Comparison of ENCODE assay signal across 7 mouse cellular contexts in the genomic region with DNA sequence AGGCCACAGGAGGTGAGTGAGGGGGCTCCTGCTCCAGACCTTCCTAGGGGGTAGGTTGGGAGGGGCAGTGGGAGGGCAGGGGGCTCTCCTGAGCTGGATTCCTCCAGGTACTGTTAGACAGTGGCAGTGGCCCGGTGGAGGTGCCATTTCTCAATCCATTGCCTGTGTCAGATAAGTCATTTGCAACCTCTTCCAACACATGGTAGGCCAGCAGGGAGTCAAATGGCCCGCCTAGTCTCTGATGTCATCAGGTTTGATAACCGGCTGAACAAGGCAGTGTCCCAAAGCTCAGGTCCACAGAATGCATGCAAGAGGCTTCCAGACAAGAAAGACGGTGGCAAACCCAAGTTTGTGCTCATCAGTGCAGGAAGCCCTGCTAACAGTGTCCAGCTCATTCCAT. TPM values are rescaled to one million over a fixed set of nuclear protein-coding genes. Genes with fewer than 3 reads are reported as not detected.
DNase-seq lines count a peak whose midpoint lies in the region; ATAC-seq lines count a peak whose summit lies in the region.

No protein-coding gene starts in this region.

- H3K4me3 ChIP-seq in neural tube, embryonic 11.5 days (ENCODE audit: low read depth, low read length) = peak overlapping the region; percentile 48
- H3K4me3 ChIP-seq in forebrain, embryonic 12.5 days (replicated peaks) = peak overlapping the region; percentile 56; the same call in 1 of the 2 replicates
- H3K4me3 ChIP-seq in liver, embryonic 11.5 days (ENCODE audit: low read depth, low read length) = peak overlapping the region; percentile 60

- H3K27ac ChIP-seq in neural tube, embryonic 11.5 days (ENCODE audit: low read depth, low read length) = no peak overlapping the region
- H3K27ac ChIP-seq in forebrain, embryonic 12.5 days = no peak overlapping the region
- H3K27ac ChIP-seq in liver, embryonic 11.5 days (ENCODE audit: low read depth, low read length) = no peak overlapping the region

- DNase-seq in neural tube, embryonic 11.5 days (ENCODE audit: low spot score) = no peak
- DNase-seq in neural tube, embryonic 10.5 days (ENCODE audit: extremely low spot score, low spot score) = no peak
- DNase-seq in liver, embryonic 11.5 days (ENCODE audit: low spot score) = no peak
- peak; percentile 24 for DNase-seq in retina, embryonic 14.5 days (ENCODE audit: low spot score)
- DNase-seq in thymus, postnatal 14 days = no peak
- DNase-seq in ovary, adult 18-20 months (ENCODE audit: low spot score) = no peak

- 0 out of 2 replicates have a peak, but pooled peaks have one; percentile 20 for ATAC-seq in neural tube, embryonic 11.5 days (ENCODE audit: insufficient read depth, low FRiP score, low TSS enrichment)
- ATAC-seq in forebrain, embryonic 12.5 days (ENCODE audit: low FRiP score) = no peak
- ATAC-seq in liver, embryonic 11.5 days (replicated peaks; ENCODE audit: low FRiP score) = peak; percentile 53; the same call in 1 of the 2 replicates

- WGBS in neural tube, embryonic 11.5 days = 10% methylated on average over 4 of the region's 4 CpGs
- WGBS in forebrain, embryonic 12.5 days = 21% methylated on average over 4 of the region's 4 CpGs
- WGBS in liver, embryonic 11.5 days = 12% methylated on average over 4 of the region's 4 CpGs

- H3K36me3 ChIP-seq in neural tube, embryonic 11.5 days (ENCODE audit: control insufficient read depth, insufficient read depth, low read length) = no peaks in the 10 kb centered on the region
- no peaks in the 10 kb centered on the region for H3K36me3 ChIP-seq in forebrain, embryonic 12.5 days (replicated peaks)
- no peaks in the 10 kb centered on the region for H3K36me3 ChIP-seq in liver, embryonic 11.5 days (ENCODE audit: control insufficient read depth, insufficient read depth, low read length)

- H3K27me3 ChIP-seq in neural tube, embryonic 11.5 days (ENCODE audit: control insufficient read depth, insufficient read depth, low read length) = peaks cover 61% of the 10 kb centered on the region
- peaks cover 69% of the 10 kb centered on the region for H3K27me3 ChIP-seq in forebrain, embryonic 12.5 days
- peaks cover 51% of the 10 kb centered on the region for H3K27me3 ChIP-seq in liver, embryonic 11.5 days (replicated peaks; ENCODE audit: control insufficient read depth, insufficient read depth, low read length)

- H3K9ac ChIP-seq in neural tube, embryonic 11.5 days (ENCODE audit: low read length) = no peak overlapping the region
- peak overlapping the region; percentile 62; the same call in 1 of the 2 replicates for H3K9ac ChIP-seq in forebrain, embryonic 12.5 days
- peak overlapping the region; percentile 65; the same call in 1 of the 2 replicates for H3K9ac ChIP-seq in liver, embryonic 11.5 days (ENCODE audit: low read depth, low read length)

- peaks cover 9% of the 10 kb centered on the region; the same call in 1 of the 2 replicates for H3K4me1 ChIP-seq in neural tube, embryonic 11.5 days (ENCODE audit: control insufficient read depth, insufficient read depth, low read length)
- peaks cover 17% of the 10 kb centered on the region for H3K4me1 ChIP-seq in forebrain, embryonic 12.5 days
- peaks cover 16% of the 10 kb centered on the region for H3K4me1 ChIP-seq in liver, embryonic 11.5 days (replicated peaks; ENCODE audit: control insufficient read depth, insufficient read depth, low read length)

- peak overlapping the region; percentile 93; the same call in 1 of the 2 replicates for H3K4me2 ChIP-seq in neural tube, embryonic 11.5 days (ENCODE audit: low read depth)
- H3K4me2 ChIP-seq in forebrain, embryonic 12.5 days = peak overlapping the region; percentile 96
- H3K4me2 ChIP-seq in liver, embryonic 11.5 days = peak overlapping the region; percentile 98

- H3K9me3 ChIP-seq in neural tube, embryonic 11.5 days (ENCODE audit: control insufficient read depth, low read length) = no peaks in the 10 kb centered on the region
- no peaks in the 10 kb centered on the region for H3K9me3 ChIP-seq in forebrain, embryonic 12.5 days
- no peaks in the 10 kb centered on the region for H3K9me3 ChIP-seq in liver, embryonic 11.5 days (ENCODE audit: control insufficient read depth, low read length)

RNA-seq across cellular contexts. Expression of gene Pak6, which starts 14.7 kb away (rescaled TPM):
- 0.78 and 1.6 TPM in 2 replicates for polyA plus RNA-seq in neural tube, embryonic 11.5 days (2014; fragmentation: Nextera tagmentation; extraction: Ambion mirVana)
- polyA plus RNA-seq in forebrain, embryonic 12.5 days (2016; fragmentation: Nextera tagmentation; extraction: Ambion mirVana) = 4.4 and 6.5 TPM in 2 replicates
- 2.2 and 2.8 TPM in 2 replicates for polyA plus RNA-seq in liver, embryonic 11.5 days (2014; fragmentation: Nextera tagmentation; extraction: Ambion mirVana)

RNA-seq across cellular contexts. Expression of gene Ankrd63, which starts 25.9 kb away (rescaled TPM):
- polyA plus RNA-seq in neural tube, embryonic 11.5 days (2014; fragmentation: Nextera tagmentation; extraction: Ambion mirVana) = not detected in 2 replicates
- 0.04 and 0.08 TPM in 2 replicates for polyA plus RNA-seq in forebrain, embryonic 12.5 days (2016; fragmentation: Nextera tagmentation; extraction: Ambion mirVana)
- 0.16 TPM in 1 of 2 replicates, not detected in the other for polyA plus RNA-seq in liver, embryonic 11.5 days (2014; fragmentation: Nextera tagmentation; extraction: Ambion mirVana)

RNA-seq across cellular contexts. Expression of gene Plcb2, which starts 50.4 kb away (rescaled TPM):
- polyA plus RNA-seq in neural tube, embryonic 11.5 days (2014; fragmentation: Nextera tagmentation; extraction: Ambion mirVana) = 0.24 and 0.39 TPM in 2 replicates
- polyA plus RNA-seq in forebrain, embryonic 12.5 days (2016; fragmentation: Nextera tagmentation; extraction: Ambion mirVana) = 0.19 and 0.36 TPM in 2 replicates
- 2.9 and 3.5 TPM in 2 replicates for polyA plus RNA-seq in liver, embryonic 11.5 days (2014; fragmentation: Nextera tagmentation; extraction: Ambion mirVana)
